Mouse (Mus musculus): Measurements from ENCODE around the gene Ifna1.

GRCm38 (mm10) chr4:88864599-88864998, 14.7 kb downstream of the Ifna1 start:
- TF ChIP-seq ZNF384 (IDR thresholded peaks at IDR 0.05; ENCODE audit: low read depth, low read length) (no peak), CHD2 (IDR thresholded peaks at IDR 0.05; ENCODE audit: low read depth, low read length) (no peak), MAFK (IDR thresholded peaks at IDR 0.05; ENCODE audit: insufficient read depth, low read depth, low read length) (no peak), HCFC1 (IDR thresholded peaks at IDR 0.05; ENCODE audit: borderline replicate concordance, insufficient read depth, low read length) (no peak), ZC3H11A (IDR thresholded peaks at IDR 0.05; ENCODE audit: borderline replicate concordance, low read depth, low read length) (no peak)

Data from ES-E14 (cell line).